Mouse (Mus musculus): ENCODE data around the gene Sypl.
A peak's percentile ranks its signal among the peaks of the same experiment; 100 is the strongest.

Sypl gene

DNA sequence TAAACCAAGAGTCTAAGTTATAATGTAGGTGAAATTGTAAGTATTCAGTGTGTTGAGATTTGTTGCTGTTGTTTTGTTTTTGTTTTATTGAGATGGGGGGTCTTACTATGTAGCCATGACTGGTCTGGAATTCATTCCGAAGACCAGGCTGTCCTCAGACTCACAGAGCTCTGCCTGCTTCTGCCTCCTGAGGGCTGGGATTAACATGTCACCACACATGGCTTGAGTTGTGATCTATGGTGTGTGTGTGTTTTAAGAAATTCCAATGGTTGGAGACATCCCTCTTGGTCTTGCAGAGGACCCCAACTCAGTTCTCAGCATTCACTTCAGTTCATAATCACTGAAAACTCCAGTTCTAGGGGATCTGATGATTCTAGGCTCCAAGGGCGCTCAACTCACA lies 53.5 kb downstream of the Sypl start:
- DNase-seq = no peak

DNA sequence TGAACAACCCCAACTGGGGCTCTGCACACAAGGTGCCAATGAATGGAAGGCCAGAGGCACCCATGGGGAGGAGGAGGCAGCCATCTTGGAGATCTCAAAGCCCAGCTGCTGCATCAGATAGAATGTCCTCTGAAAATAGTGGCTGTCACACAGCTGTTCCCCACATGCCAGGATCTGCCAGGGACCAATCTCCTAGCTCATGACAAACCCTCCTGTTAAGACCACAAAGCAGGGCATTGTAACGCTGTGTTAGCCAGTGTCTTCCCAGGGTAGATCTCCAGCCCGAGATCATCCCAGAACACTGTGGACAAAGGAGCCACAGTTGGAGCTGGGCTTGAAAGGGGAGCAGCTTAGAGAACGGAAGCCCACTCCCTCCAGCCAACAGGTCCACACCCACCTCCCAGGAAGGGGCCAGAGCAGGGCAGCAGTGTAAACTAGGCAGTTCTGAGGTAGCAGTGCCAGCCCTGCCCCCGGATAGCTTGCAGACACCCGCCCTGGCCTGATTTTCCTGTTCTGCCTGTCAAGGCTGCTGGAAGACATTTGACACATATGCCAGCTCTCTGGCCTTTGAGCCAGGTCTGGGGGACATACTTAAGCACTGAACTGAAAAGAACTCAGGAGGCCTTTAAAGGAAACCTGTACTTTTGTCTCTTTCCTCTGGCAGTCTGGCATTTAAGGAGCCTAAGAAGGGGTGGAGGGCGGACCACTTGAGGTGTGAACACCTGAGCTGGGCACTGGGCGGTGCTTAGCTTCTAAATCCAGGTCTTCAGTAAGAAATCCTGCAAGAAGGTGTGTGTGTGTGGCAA lies 54.8 kb downstream of the Sypl start:
- DNase-seq = no peak

DNA sequence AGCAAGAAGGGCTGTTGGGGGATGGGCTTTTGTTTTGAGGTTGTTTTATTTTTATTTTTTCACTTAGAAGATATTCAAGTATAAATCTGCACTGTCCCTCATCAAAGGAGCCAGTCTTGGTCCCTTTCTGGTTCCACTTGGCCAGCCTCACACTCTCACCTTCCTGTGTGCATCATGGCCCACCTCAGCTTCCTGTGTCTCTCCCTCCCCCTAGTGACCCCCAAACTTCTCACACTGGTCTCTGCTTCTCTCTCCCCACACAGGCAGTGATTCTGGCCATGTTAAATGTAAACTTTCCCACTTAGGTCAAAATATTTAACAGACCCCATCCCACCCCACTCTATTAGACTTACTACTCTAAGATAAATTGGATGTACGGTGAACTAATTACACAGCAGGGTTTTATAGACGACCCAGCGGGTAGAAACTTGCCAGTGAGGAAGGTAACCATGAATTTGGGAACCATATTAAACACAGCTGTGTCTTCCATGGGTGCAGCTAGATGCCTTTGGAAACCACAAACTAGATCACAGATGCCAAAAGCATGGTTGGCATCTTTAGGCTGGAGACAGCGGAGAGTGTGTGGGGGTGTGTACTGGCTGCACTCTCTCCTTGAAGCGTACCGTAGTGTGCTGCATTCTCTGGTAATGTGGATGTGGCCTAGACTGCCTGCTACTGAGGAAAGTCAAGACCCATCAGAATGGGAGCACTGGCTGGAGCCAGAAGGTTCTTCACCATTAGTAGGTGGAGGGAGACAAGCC lies 55.7 kb downstream of the Sypl start:
- DNase-seq = no peak

DNA sequence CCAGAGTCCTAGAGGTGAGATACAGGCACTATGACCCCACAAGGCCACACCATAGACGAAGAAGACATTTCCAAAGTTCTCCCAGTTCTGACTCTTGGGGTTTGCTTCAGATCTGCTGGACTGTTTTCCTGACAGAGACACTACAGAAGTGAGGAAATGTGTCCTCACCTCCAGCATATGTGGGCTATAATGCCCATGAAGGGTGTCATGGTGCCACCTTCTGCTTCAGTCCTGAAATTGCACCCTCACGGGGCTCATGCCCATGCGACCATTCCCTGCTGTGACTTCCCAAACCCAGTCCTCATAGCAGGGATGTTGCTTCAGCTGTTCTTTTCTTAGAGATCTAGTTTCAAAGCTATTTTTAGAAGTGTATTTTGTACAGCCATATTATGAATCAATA lies 56.3 kb downstream of the Sypl start:
- peak; percentile 73 for DNase-seq

DNA sequence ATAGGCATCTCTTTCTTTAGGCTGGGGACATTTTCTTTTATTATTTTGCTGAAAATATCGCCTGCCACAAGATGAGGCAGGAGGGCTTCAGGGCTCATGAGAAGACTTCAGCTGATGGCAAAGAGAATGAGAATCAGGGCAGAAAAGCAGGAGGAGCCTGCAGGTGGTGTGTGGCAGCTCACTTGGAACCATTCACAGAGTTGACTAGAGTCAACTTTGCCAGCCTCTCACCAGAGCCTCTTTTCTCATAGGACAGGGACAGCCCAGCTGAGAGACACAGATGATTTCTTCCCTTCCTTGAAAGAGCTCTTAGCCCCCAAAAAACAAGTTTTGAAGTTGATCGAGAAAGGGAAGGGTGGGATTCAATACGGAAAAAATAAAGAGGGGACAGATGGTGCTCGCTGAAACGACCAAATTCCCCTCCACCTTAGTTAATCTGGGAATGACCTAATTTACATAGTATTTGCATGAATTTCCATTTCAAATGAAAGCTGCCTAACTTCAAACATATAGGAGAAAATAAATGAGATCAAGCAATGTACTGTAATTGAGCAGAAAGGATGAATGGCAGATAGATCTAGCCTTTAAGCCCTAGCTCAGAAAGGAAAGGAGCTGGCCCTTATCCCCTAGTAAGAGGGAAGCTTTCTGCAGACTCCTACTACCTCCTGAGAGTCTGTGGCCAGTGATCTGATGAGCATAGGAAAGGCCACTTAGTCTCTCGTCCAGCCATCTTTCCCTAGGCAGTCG lies 60.5 kb downstream of the Sypl start:
- DNase-seq = no peak

DNA sequence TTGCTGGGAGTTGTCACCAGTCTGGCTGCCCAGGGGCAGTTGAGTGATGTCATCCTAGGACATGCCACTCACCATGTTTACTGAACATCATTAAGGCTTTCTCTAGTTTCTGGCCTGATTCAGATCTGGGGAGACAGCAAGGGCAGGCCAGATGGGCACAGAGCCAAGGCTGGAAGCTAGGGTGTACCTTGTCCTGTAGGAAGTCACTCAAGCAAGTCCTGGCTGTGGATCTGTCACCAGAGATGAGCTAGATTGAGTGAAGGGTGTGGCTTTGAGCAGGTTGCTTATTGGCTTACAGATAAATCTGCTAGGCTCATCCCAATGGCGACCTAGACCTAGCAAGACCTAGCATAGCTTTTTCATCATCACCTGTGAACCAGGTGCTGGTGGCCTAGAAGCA lies 61.4 kb downstream of the Sypl start:
- DNase-seq = no peak

DNA sequence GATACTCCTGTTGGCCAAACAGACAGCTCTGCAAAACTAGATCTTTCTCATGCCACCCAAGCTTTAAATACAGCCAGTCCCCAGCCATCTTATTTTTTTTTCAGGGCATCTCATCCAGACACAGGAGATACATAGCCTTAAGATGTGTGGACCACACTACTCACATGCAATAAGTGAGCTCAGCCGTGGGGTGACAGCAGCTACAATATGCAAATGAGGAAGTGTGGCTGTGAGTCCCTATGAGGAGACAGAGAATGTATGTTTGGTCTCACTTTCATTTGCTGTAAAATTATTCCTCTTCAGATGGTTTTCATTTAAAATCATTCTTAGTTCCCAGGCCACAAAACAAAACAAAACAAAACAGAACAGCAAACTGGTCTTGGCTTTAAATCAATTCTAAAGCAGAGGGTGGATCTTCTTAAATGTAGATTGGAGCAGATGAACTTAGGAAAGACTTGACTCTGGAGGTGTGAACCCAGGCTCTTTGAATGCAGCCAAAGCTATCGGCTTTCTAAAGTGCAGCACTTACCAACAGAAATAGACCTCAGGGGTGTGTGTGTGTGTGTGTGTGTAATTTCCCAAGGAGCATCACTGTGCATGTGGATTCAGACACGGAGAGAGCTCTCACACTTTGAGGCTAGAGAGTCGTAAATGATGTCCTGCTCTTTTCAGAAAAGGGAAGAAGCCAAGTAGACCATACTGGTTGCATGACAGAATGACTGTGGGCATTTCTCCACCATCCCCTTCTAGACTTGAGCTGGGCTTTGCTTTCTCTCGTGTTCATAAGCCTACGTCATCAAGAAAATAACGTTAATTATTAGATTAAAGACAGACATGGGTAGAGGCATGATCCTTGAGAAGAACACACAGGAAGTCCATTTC lies 63.4 kb downstream of the Sypl start:
- no peak for DNase-seq

DNA sequence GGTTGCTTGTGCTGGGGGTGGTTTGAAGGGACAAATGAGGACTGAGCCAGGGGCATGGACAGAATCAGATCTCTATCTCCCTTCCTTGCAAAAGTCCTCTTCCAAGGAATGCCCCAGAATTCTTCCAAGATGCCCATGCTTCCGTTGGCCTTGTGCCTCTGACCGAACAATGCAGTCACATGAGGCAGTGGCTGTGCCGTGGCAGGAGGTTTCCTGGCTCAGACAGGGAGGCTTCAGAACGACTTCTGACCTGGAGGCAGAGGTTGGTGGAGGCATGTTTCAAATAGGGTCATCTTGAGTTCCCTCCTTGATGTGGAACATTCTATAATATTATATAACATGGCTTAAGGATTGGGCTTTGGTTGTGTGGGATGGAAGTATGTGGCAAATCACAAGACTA lies 64.9 kb downstream of the Sypl start:
- DNase-seq = no peak

DNA sequence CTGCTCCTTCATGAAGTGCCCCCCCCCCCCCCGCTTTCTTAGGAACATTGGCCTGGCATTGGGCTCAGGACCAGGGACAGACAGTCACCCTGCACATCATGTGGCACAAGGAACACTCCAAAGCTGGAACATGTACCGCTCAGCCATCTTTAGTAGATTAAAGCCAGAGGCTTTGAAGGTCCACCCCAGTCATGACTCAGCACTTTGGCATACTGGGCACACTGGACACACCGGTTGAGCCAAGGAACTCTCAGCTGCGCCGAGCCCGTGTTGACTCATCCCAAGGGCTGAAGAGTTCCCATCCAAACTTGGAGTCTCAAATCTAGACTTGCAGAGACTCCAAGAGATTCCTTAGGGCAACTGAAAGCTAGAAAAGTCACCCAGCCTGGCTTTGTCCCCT lies 66.3 kb downstream of the Sypl start:
- DNase-seq = no peak

DNA sequence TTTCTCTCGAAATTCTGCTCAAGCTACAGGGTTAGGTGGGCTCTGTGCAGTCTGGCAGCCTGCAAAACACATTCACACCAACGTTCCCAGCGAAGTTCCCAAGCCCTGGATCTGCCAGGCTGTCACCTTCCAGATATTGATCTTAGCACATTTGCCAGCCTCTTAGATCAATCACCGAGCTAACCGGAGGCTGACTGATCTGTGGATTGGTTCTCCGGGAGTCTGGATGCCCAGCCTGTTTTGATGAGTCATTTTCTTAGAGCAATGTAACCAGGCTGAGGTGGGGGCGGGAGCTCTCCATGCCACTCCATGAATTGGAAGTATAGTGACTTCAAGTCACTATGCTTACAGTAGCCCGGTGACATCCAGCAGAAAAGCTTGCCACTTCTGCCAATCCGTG lies 67.4 kb downstream of the Sypl start:
- DNase-seq = no peak

DNA sequence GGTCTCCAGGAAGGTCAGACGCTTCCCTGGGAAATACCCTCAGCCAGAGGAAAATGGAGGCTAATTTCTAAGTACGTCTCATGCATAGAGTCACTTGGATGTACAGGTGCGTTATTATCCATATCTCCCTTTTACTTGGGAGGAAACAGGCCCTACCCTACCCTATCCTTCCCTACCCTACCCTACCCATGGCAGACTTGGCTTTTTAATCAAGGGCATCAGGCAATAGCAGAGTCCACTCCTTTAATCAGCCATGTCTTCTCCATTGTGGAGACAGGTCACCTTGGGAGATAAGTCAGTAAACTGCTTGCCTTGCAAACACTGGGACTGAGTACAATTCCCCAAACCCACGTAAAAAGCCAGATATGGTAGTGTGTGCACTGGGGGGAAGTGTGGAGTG lies 68.1 kb downstream of the Sypl start:
- no peak for DNase-seq

DNA sequence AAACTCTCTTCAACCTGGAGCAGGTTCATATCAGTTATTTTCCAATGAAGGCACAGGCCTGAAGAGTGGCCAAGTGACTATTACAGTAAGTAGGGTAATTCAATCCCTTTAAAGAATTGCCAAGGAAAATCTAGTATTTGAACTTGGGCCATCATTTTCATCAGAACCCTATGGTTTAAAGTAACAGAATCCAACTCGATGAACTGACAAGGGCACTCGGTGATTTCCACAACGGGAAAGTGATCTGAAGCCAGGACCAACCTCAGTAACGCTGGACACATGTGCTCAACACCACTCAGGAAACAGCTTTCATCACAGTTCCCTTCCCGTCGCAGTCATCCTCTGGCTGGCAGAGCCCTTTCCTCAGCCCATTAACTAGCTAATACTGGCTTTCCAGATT lies 70.8 kb downstream of the Sypl start:
- no peak for DNase-seq

DNA sequence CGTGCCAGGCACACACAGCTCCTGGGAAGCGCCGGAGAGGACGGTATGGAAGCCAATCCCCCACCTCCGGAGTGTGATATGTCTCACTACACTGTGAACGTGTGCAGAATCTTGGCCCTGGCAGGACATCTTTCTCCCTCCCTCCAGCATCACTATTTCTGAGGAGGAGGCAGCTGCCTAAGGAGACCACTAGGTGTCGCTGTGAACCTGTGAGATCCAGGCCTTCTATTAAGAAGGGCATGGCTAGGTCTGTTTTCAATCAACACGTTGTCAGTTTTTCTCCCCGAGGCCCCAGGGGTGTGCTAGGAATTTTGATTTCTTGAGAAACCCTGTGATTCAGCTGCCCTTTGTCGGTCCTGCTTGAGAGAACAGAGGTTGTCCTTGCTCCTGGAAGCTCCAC lies 73.4 kb downstream of the Sypl start:
- DNase-seq = peak; percentile 68

DNA sequence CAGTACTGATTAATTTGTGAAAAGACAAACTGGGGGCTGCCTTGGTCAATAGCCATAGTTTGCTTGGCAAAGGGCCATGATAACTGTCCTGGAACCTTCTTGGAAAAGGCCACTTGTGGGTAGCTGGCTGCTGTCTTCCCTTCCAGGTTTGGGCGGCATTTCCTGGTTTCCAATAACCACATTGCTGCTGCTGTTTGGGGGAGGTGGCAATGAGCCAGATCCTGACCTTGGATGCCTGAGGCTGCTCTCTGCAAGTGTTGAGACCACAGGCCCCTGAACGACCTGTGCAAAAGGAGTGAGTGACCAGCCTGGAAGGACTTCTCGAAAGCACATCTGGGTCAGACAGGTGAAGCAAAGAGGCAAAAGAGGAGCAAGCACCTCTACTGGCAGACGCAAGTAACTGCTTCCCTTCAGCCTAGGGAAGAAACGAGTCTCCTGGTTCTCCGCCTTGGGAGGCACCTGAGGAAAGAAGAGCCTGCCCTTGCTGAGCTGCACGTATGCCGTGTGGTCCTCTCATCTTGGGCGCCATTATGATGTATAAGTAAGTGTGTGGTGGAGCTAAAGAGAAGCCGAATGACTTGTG lies 74.5 kb downstream of the Sypl start:
- DNase-seq = no peak

DNA sequence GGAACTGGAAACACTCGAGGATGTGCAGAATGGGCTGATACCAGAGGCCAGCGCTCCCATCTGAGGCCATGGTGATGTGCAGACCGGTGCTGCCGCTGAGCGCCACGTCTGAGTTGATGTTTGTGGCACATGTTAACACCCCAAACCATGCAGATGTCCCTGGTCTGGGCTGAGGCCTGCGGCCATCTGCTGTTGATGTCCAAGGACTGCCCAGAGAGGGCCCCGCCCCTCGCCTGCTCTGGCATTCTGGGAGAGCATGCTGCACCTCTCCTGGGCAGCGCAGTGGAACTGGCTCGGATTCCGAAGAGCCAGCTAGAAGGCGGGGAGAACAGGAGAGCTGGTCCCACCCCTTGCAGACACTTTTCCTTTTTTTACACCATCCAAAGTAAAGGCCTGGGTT lies 75.0 kb downstream of the Sypl start:
- no peak for DNase-seq

All from thymus, postnatal 25 days (tissue).